Mouse (Mus musculus) intestine, embryonic 15.5 days (tissue): ENCODE data around the gene M6pr. TPM values are rescaled to one million over a fixed set of nuclear protein-coding genes. Genes with fewer than 3 reads are reported as not detected.

Experiments used
- ATAC-seq: fragments of 200-750 bp; cut with Nextera tagmentation; 2 replicates; pipeline ENCODE4 v1.8.0; 2017; ENCODE audit warnings: moderate TSS enrichment, moderate library complexity
- H3K27ac ChIP-seq: fragments of 300-500 bp; sonication (generic); 2 replicates; pipeline ENCODE4 v1.5.1; 2015; ENCODE audit warnings: mild to moderate bottlenecking, inconsistent platforms
- H3K27me3 ChIP-seq: fragments of 300-500 bp; sonication (generic); replicated peaks from 2 replicates; pipeline ENCODE4 v1.6.1; 2015; ENCODE audit warnings: inconsistent platforms
- H3K36me3 ChIP-seq: fragments of 300-500 bp; sonication (generic); 2 replicates; pipeline ENCODE4 v1.6.1; 2015; ENCODE audit warnings: inconsistent platforms
- H3K4me1 ChIP-seq: fragments of 300-500 bp; sonication (generic); replicated peaks from 2 replicates; pipeline ENCODE4 v1.6.1; 2015; ENCODE audit warnings: inconsistent platforms
- H3K4me2 ChIP-seq: fragments of 300-500 bp; sonication (generic); replicated peaks from 2 replicates; pipeline ENCODE4 v1.6.1; 2015; ENCODE audit warnings: mild to moderate bottlenecking, inconsistent platforms
- H3K4me3 ChIP-seq: fragments of 300-500 bp; sonication (generic); replicated peaks from 2 replicates; pipeline ENCODE4 v1.5.1; 2015; ENCODE audit warnings: inconsistent platforms
- H3K9ac ChIP-seq: fragments of 300-500 bp; sonication (generic); 2 replicates; pipeline ENCODE4 v1.6.1; 2015; ENCODE audit warnings: inconsistent platforms
- H3K9me3 ChIP-seq: fragments of 300-500 bp; sonication (generic); 2 replicates; pipeline ENCODE4 v1.6.1; 2016; ENCODE audit warnings: inconsistent platforms
- WGBS: fragments of 180-500 bp; shearing (Covaris S2); methylation state at CpG from one replicate; pipeline ENCODE4 v1.1.7; 2015; 5-methylcytosine and 5-hydroxymethylcytosine counted together
- polyA plus RNA-seq: library from polyadenylated mRNA; unstranded; fragments of >200 nt; fragmentation: Nextera tagmentation; extraction: Ambion mirVana; gene quantifications from 2 replicates; pipeline ENCODE4 v1.2.1, GENCODE M21; 2015

The M6pr gene
- polyA plus RNA-seq, 1 experiment from 2014 or later = 134 TPM

DNA sequence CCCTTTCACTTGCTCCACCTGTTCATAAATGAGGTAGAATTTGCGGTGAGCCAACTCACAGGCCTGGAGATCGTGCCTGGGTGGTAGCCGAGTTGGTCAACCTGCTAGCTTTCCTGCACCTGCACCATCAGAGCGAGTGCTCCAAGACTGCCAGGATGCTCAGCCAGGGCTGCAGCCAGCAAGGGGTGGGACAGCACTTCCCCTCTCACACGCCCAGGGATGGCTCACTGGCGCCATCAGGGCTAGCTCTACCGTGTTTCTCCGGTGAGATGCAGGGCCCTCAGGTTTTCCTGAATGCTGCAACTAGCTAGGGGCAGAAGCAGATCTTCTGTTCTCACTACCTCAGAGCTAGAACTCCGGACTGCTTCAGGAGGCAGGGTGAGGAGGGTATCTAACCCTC is 47.4 kb downstream of the M6pr start:
- 58% methylated on average over 9 of the region's 9 CpGs for WGBS
- no peak overlapping the region for H3K4me2 ChIP-seq
- no peaks in the 10 kb centered on the region for H3K27me3 ChIP-seq
- no peaks in the 10 kb centered on the region for H3K36me3 ChIP-seq
- no peak for ATAC-seq
- no peak overlapping the region for H3K9ac ChIP-seq
- H3K4me1 ChIP-seq = no peaks in the 10 kb centered on the region
- H3K4me3 ChIP-seq = no peak overlapping the region
- no peak overlapping the region for H3K27ac ChIP-seq
- H3K9me3 ChIP-seq = no peaks in the 10 kb centered on the region

DNA sequence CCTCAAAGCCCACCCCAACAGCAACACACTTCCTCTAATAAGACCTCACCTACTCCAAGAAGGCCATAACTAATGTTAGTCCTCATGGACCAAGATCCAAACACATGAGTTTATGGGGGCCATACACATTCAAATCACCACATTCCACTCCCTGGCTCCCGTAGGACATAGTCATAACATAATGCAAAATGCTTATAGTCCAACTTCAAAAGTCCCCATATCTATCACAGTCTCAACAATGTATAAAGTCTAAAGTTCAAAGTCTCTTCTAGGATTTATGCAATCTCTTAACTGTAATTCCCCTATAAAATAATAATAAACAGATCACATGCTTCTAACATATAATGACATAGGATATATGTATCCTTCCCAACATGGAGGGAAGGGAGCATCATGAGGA is 48.6 kb downstream of the M6pr start:
- 0 out of 2 replicates have a peak, but pooled peaks have one; percentile 43 for ATAC-seq

DNA sequence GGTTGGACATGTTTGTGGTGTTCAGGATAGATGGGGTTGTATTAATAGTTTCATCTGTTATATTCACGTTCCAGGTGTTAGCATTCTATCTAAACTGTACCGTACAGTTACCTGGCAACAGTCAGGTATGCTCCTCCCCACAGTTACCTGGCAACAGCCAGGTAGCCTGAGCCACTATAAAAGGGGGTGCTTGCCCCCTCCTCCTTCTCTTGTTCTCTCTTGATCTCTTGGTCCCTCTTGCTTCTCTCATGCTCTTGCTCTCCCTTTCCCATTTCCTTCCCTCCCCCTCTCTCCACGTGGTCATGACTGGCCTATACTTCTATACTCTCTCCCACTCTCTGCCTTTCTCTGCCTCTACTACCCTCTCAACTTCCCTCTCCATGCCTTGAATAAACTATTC is 57.2 kb downstream of the M6pr start:
- Histone ChIP-seq H3K27ac (no peak overlapping the region), H3K27me3 (no peaks in the 10 kb centered on the region), H3K36me3 (no peaks in the 10 kb centered on the region), H3K4me1 (no peaks in the 10 kb centered on the region), H3K4me3 (no peak overlapping the region), H3K4me2 (no peak overlapping the region), H3K9me3 (no peaks in the 10 kb centered on the region), H3K9ac (no peak overlapping the region)
- no peak for ATAC-seq
- WGBS = 46% methylated on average over 3 of the region's 3 CpGs

More for the DNA sequence above, 48.6 kb downstream of the M6pr start:
- H3K27me3 ChIP-seq = no peaks in the 10 kb centered on the region
- no peaks in the 10 kb centered on the region for H3K4me1 ChIP-seq
- no peaks in the 10 kb centered on the region for H3K9me3 ChIP-seq
- no peaks in the 10 kb centered on the region for H3K36me3 ChIP-seq
- H3K4me3 ChIP-seq = no peak overlapping the region
- 84% methylated on average over 1 of the region's 1 CpGs for WGBS
- H3K27ac ChIP-seq = no peak overlapping the region
- H3K4me2 ChIP-seq = no peak overlapping the region
- no peak overlapping the region for H3K9ac ChIP-seq

DNA sequence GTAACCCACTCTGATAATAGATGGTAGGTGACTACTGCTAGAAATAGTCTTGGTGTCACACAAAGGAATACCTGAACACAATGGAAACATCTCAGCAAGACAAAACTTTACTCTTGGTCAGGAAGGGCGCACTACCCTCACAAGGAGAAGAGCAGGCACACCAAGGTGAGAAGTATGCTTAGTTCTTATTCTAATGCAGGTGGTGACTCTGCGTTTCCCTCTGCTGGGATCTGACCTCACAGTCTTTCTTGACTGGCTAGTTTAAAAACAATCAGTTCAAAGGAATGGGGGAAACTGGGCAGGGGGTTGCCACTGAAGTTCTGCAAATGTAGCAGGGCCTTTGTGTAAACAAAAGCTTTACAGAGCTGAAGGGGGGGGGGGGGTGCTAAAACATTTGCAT is 57.8 kb downstream of the M6pr start:
- H3K9ac ChIP-seq = no peak overlapping the region
- 46% methylated on average over 2 of the region's 2 CpGs for WGBS
- no peaks in the 10 kb centered on the region for H3K9me3 ChIP-seq
- H3K4me1 ChIP-seq = no peaks in the 10 kb centered on the region
- H3K27ac ChIP-seq = no peak overlapping the region
- H3K36me3 ChIP-seq = no peaks in the 10 kb centered on the region
- no peak overlapping the region for H3K4me2 ChIP-seq
- H3K4me3 ChIP-seq = no peak overlapping the region
- ATAC-seq = no peak
- H3K27me3 ChIP-seq = no peaks in the 10 kb centered on the region

DNA sequence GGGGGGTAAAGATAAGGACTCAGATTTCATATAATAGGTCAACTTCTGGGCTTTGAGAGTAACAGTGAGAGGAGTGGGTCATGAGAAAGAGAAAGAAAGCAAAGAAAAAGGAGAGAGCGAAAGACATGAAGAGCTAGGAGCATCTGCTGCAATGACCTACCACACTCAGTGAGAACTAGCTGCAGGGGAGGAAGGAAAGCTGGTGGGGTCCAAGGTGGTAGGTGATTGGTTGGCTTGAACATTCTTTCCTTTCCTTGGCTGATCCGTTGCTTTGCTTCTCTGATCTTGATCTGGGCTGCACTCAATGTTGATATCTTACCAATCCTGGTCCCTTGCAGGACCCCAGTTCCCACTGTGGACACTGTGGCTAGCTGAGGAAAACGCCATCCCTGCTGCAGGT is 58.5 kb downstream of the M6pr start:
- Histone ChIP-seq H3K4me3 (no peak overlapping the region), H3K27me3 (no peaks in the 10 kb centered on the region), H3K9ac (no peak overlapping the region), H3K36me3 (no peaks in the 10 kb centered on the region), H3K4me1 (no peaks in the 10 kb centered on the region), H3K4me2 (no peak overlapping the region), H3K9me3 (no peaks in the 10 kb centered on the region), H3K27ac (no peak overlapping the region)
- 47% methylated on average over 3 of the region's 3 CpGs for WGBS
- ATAC-seq = no peak

Other genes with a start within 250 kb of the M6pr start
- gene Klrg1, start 25.8 kb upstream of the M6pr start, polyA plus RNA-seq = not detected in 2 replicates
- 9.3 and 10.1 TPM in 2 replicates for gene Phc1, start 31.8 kb downstream of the M6pr start, polyA plus RNA-seq
- 6.4 and 6.9 TPM in 2 replicates for gene Rimklb, start 190.0 kb downstream of the M6pr start, polyA plus RNA-seq
- 8.8 and 9.9 TPM in 2 replicates for gene Mfap5, start 197.1 kb downstream of the M6pr start, polyA plus RNA-seq
- gene Aicda, start 245.1 kb downstream of the M6pr start, polyA plus RNA-seq = not detected in 2 replicates